Mouse (Mus musculus) stomach, embryonic 14.5 days (tissue): ENCODE measurements around the gene Marveld1. TPM values are rescaled to one million over a fixed set of nuclear protein-coding genes. Genes with fewer than 3 reads are reported as not detected.

Experiments used
- ATAC-seq: fragments of 200-750 bp; cut with Nextera tagmentation; 2 replicates; pipeline ENCODE4 v1.8.0; 2017; ENCODE audit warnings: low read depth, moderate TSS enrichment; ENCODE audit not compliant: insufficient number of reproducible peaks, insufficient read depth, low FRiP score
- H3K27ac ChIP-seq: fragments of 300-500 bp; sonication (generic); 2 replicates; pipeline ENCODE4 v1.5.1; 2014; ENCODE audit warnings: mild to moderate bottlenecking, low read length, moderate library complexity, mixed read lengths
- H3K27me3 ChIP-seq: fragments of 300-500 bp; sonication (generic); 2 replicates; pipeline ENCODE4 v1.6.1; 2014; ENCODE audit warnings: low read length, control low read depth, mixed read lengths; ENCODE audit not compliant: control insufficient read depth, insufficient read depth
- H3K36me3 ChIP-seq: fragments of 300-500 bp; sonication (generic); 2 replicates; pipeline ENCODE4 v1.6.1; 2014; ENCODE audit warnings: mild to moderate bottlenecking, control low read depth, low read length, moderate library complexity, mixed read lengths; ENCODE audit not compliant: control insufficient read depth, insufficient read depth
- H3K4me1 ChIP-seq: fragments of 300-500 bp; sonication (generic); 2 replicates; pipeline ENCODE4 v1.6.1; 2014; ENCODE audit warnings: low read length, control low read depth, mixed read lengths; ENCODE audit not compliant: control insufficient read depth, insufficient read depth
- H3K4me2 ChIP-seq: fragments of 300-500 bp; sonication (generic); replicated peaks from 2 replicates; pipeline ENCODE4 v1.6.1; 2014; ENCODE audit warnings: low read depth, low read length, control low read depth
- H3K4me3 ChIP-seq: fragments of 300-500 bp; sonication (generic); 2 replicates; pipeline ENCODE4 v1.5.1; 2014; ENCODE audit warnings: low read depth, low read length, control low read depth
- H3K9ac ChIP-seq: fragments of 300-500 bp; sonication (generic); replicated peaks from 2 replicates; pipeline ENCODE4 v1.6.1; 2014; ENCODE audit warnings: low read depth, mild to moderate bottlenecking, control low read depth, low read length, moderate library complexity, mixed read lengths
- H3K9me3 ChIP-seq: fragments of 300-500 bp; sonication (generic); 2 replicates; pipeline ENCODE4 v1.6.1; 2016; ENCODE audit warnings: low read depth, low read length, control low read depth; ENCODE audit not compliant: control insufficient read depth
- WGBS: fragments of 180-500 bp; shearing (Covaris S2); extraction: QIAGEN DNeasy Blood & Tissue Kit; methylation state at CpG from one replicate; pipeline ENCODE4 v1.1.7; 2014; 5-methylcytosine and 5-hydroxymethylcytosine counted together
- polyA plus RNA-seq: library from polyadenylated mRNA; unstranded; fragments of >200 nt; fragmentation: Nextera tagmentation; extraction: Ambion mirVana; gene quantifications from 2 replicates; pipeline ENCODE4 v1.2.1, GENCODE M21; 2014

The Marveld1 gene
- polyA plus RNA-seq, 1 experiment from 2014 or later, result 15.6 TPM

GRCm38 (mm10) chr19:42125501-42126218, 21.5 kb upstream of the Marveld1 start:
- Histone ChIP-seq H3K9me3 (no peaks in the 10 kb centered on the region), H3K4me1 (peaks cover 4% of the 10 kb centered on the region), H3K27ac (no peak overlapping the region), H3K4me2 (no peak overlapping the region), H3K4me3 (no peak overlapping the region), H3K36me3 (peaks cover 25% of the 10 kb centered on the region), H3K27me3 (no peaks in the 10 kb centered on the region), H3K9ac (no peak overlapping the region)
- 77% methylated on average over 11 of the region's 11 CpGs for WGBS
- ATAC-seq, result no peak

- Histone ChIP-seq H3K4me3 (no peak overlapping the region), H3K9ac (no peak overlapping the region), H3K4me2 (0 out of 2 replicates have a peak overlapping the region, but pooled peaks have one; percentile 91), H3K36me3 (peaks cover 19% of the 10 kb centered on the region), H3K9me3 (no peaks in the 10 kb centered on the region), H3K27ac (no peak overlapping the region), H3K4me1 (peaks cover 4% of the 10 kb centered on the region), H3K27me3 (no peaks in the 10 kb centered on the region)
- WGBS, result 86% methylated on average over 6 of the region's 6 CpGs
- no peak for ATAC-seq
These were observed 21.0 kb upstream of the Marveld1 start for GRCm38 (mm10) chr19:42126219-42126605.

- Histone ChIP-seq H3K4me1 (peaks cover 4% of the 10 kb centered on the region), H3K4me3 (peak overlapping the region; percentile 2; the same call in 1 of the 2 replicates), H3K4me2 (peak overlapping the region; percentile 91), H3K9ac (no peak overlapping the region), H3K27me3 (no peaks in the 10 kb centered on the region), H3K27ac (no peak overlapping the region), H3K36me3 (peaks cover 16% of the 10 kb centered on the region), H3K9me3 (no peaks in the 10 kb centered on the region)
- WGBS, result 68% methylated on average over 5 of the region's 5 CpGs
- ATAC-seq, result no peak
These were observed 20.2 kb upstream of the Marveld1 start for GRCm38 (mm10) chr19:42127024-42127423.

DNA sequence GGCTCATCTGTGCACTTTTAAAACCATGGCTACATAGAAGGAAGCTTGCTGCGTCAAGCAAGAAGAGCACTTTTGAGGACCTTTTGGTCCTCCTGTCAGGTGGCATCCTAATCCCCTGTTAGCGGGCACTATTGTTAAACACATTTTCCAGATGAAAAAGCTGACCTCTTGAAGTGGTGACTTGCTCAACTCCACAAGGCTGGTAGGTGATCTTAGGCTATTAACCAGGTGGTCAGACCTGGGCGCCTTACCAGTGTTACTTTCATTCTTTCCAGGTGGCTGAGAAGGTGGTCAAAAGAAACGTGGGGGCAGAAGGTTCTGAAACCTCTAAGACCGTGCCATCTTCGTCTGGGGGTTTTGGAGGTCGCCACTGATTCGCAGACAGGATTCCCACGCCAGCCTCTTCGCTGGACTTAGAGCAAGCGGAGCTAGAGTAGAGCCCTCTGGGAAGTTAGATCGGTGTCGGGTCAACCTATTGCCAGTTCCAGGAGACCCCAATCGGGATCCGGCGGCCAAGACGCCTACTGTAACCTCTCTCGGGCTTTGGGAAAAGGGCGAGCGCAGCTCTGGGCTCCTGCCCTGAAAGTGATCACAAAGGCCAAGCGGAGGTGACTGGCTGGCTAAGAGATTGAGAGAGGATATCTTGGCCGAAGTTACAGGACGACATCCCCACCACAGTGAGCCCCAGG, 19.0 kb upstream of the Marveld1 start:
- Histone ChIP-seq H3K27me3 (no peaks in the 10 kb centered on the region), H3K4me2 (peak overlapping the region; percentile 91), H3K4me1 (peaks cover 4% of the 10 kb centered on the region), H3K4me3 (peak overlapping the region; percentile 46), H3K9me3 (no peaks in the 10 kb centered on the region), H3K27ac (peak overlapping the region; percentile 76), H3K9ac (peak overlapping the region; percentile 44), H3K36me3 (peaks cover 5% of the 10 kb centered on the region)
- ATAC-seq, result no peak
- 7% methylated on average over 23 of the region's 23 CpGs for WGBS

- Histone ChIP-seq H3K9me3 (no peaks in the 10 kb centered on the region), H3K4me1 (peaks cover 4% of the 10 kb centered on the region), H3K27me3 (no peaks in the 10 kb centered on the region), H3K9ac (peak within 1 kb of the TSS; percentile 44), H3K36me3 (no peaks in the 10 kb centered on the region; the same call in 1 of the 2 replicates), H3K4me3 (peak within 1 kb of the TSS; percentile 46), H3K27ac (peak within 1 kb of the TSS; percentile 79), H3K4me2 (peak within 1 kb of the TSS; percentile 91)
- WGBS, result under 1% methylated on average over 54 of the region's 54 CpGs
- ATAC-seq, result peak; percentile 98
These were observed 18.3 kb upstream of the Marveld1 start, which contains the start of gene Avpi1 for GRCm38 (mm10) chr19:42128787-42129508. Gene Avpi1 (minus strand): TSS chr19:42129059.

DNA sequence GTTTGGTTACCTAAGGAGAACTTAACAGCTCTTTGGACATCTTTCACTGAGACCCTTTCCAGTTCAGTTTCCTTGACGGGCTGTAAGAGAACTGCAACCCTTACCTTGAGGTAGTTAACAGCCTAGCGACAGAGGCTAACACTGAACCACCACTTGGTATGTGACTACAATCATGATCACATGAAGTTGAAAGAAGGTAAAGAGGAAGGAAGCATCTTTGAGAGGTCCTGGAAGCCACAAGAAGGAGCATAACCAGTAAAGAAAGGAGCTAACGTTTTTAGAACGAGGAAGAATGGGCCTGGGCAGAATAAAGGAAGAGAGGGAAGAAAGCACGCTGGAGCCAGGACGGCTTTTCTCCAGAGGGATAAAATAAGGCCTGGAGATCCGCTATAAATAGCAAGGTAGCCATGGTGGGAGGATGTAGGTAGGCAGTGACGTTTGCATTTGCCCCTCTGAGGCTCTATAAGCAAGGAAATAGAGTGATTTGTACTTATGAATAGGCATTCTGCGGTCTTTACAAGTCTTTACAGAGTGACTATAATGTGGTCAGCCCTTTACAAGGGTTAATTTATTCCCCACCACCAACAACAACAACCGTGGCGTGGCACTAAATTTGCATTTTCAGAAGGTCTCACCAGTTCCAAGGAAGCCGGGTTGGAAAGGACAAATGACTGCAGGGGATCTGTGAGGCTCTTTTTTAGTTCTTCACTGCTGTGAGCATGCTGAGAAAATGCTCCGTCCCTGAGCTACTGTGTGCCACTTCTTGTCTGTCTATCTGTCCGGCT, 17.5 kb upstream of the Marveld1 start:
- H3K9me3 ChIP-seq, result no peaks in the 10 kb centered on the region
- 0 out of 2 replicates have a peak, but pooled peaks have one; percentile 3 for ATAC-seq

DNA sequence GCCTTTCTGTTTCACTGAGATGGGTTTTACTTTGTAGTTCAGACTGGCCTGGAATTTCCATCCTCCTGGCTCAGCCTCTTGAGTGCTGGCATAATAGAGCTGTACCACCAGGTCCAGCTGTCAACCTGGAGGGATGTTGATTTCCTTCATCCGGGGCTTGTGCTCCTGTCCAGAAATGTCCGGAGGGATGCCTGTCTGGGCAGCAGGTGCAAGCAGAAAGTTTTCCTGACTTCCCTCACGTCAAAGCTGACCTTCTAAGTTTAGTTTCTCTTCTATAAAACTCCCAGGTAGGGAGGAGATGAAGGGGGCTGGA, 16.9 kb upstream of the Marveld1 start:
- 68% methylated on average over 3 of the region's 3 CpGs for WGBS
- peak overlapping the region; percentile 79; the same call in 1 of the 2 replicates for H3K27ac ChIP-seq
- no peaks in the 10 kb centered on the region for H3K9me3 ChIP-seq
- no peak overlapping the region for H3K4me2 ChIP-seq
- H3K36me3 ChIP-seq, result no peaks in the 10 kb centered on the region; the same call in 1 of the 2 replicates
- no peak for ATAC-seq
- H3K27me3 ChIP-seq, result no peaks in the 10 kb centered on the region
- H3K9ac ChIP-seq, result no peak overlapping the region
- no peak overlapping the region for H3K4me3 ChIP-seq
- peaks cover 4% of the 10 kb centered on the region for H3K4me1 ChIP-seq

More for the DNA sequence above, 17.5 kb upstream of the Marveld1 start:
- no peaks in the 10 kb centered on the region for H3K27me3 ChIP-seq
- peaks cover 4% of the 10 kb centered on the region for H3K4me1 ChIP-seq
- peak overlapping the region; percentile 8; the same call in 1 of the 2 replicates for H3K9ac ChIP-seq
- H3K27ac ChIP-seq, result peak overlapping the region; percentile 79
- peak overlapping the region; percentile 46 for H3K4me3 ChIP-seq
- peak overlapping the region; percentile 91 for H3K4me2 ChIP-seq
- WGBS, result 40% methylated on average over 14 of the region's 14 CpGs
- H3K36me3 ChIP-seq, result no peaks in the 10 kb centered on the region; the same call in 1 of the 2 replicates
